Mouse (Mus musculus) hindbrain, embryonic 16.5 days (tissue): ENCODE measurements around the gene Ugt1a2. TPM values are rescaled to one million over a fixed set of nuclear protein-coding genes. Genes with fewer than 3 reads are reported as not detected.

Experiments used
- ATAC-seq: fragments of 200-750 bp; cut with Nextera tagmentation; 2 replicates; pipeline ENCODE4 v1.8.0; 2017; ENCODE audit warnings: moderate TSS enrichment, moderate library complexity
- H3K27ac ChIP-seq: fragments of 300-500 bp; sonication (generic); 2 replicates; pipeline ENCODE4 v1.5.1; 2014; ENCODE audit warnings: low read depth, mild to moderate bottlenecking, control low read depth, low read length, moderate library complexity
- H3K27me3 ChIP-seq: fragments of 300-500 bp; sonication (generic); replicated peaks from 2 replicates; pipeline ENCODE4 v1.6.1; 2014; ENCODE audit warnings: low read length; ENCODE audit not compliant: control insufficient read depth, insufficient read depth
- H3K36me3 ChIP-seq: fragments of 300-500 bp; sonication (generic); 2 replicates; pipeline ENCODE4 v1.6.1; 2014; ENCODE audit warnings: mild to moderate bottlenecking, low read length, moderate library complexity, mixed read lengths; ENCODE audit not compliant: control insufficient read depth, insufficient read depth
- H3K4me1 ChIP-seq: fragments of 300-500 bp; sonication (generic); 2 replicates; pipeline ENCODE4 v1.6.1; 2014; ENCODE audit warnings: low read depth, low read length; ENCODE audit not compliant: control insufficient read depth, insufficient read depth
- H3K4me2 ChIP-seq: fragments of 300-500 bp; sonication (generic); 2 replicates; pipeline ENCODE4 v1.6.1; 2014; ENCODE audit warnings: mild to moderate bottlenecking, low read length, control low read depth, moderate library complexity
- H3K4me3 ChIP-seq: fragments of 300-500 bp; sonication (generic); 2 replicates; pipeline ENCODE4 v1.5.1; 2014; ENCODE audit warnings: mild to moderate bottlenecking, low read length, control low read depth, moderate library complexity
- H3K9ac ChIP-seq: fragments of 300-500 bp; sonication (generic); 2 replicates; pipeline ENCODE4 v1.6.1; 2014; ENCODE audit warnings: low read depth, mild to moderate bottlenecking, control low read depth, low read length, moderate library complexity
- H3K9me3 ChIP-seq: fragments of 300-500 bp; sonication (generic); 2 replicates; pipeline ENCODE4 v1.6.1; 2014; ENCODE audit warnings: mild to moderate bottlenecking, low read length, moderate library complexity; ENCODE audit not compliant: control insufficient read depth
- WGBS: fragments of 180-500 bp; shearing (Covaris S2); extraction: QIAGEN DNeasy Blood & Tissue Kit; methylation state at CpG from one replicate; pipeline ENCODE4 v1.1.7; 2014; 5-methylcytosine and 5-hydroxymethylcytosine counted together
- polyA plus RNA-seq: library from polyadenylated mRNA; unstranded; fragments of >200 nt; fragmentation: Nextera tagmentation; extraction: Ambion mirVana; gene quantifications from 2 replicates; pipeline ENCODE4 v1.2.1, GENCODE M21; 2015

Ugt1a2 gene
- polyA plus RNA-seq, 1 experiment from 2014 or later = not detected

GRCm38 (mm10) chr1:88247660-88248059 is 47.3 kb downstream of the Ugt1a2 start:
- Histone ChIP-seq H3K27ac (no peak overlapping the region), H3K4me1 (no peaks in the 10 kb centered on the region), H3K36me3 (no peaks in the 10 kb centered on the region), H3K4me2 (no peak overlapping the region), H3K4me3 (no peak overlapping the region), H3K9ac (no peak overlapping the region), H3K9me3 (peaks cover 89% of the 10 kb centered on the region), H3K27me3 (no peaks in the 10 kb centered on the region)
- ATAC-seq = no peak
- WGBS = 51% methylated on average over 2 of the region's 2 CpGs

GRCm38 (mm10) chr1:88248658-88249057 is 48.3 kb downstream of the Ugt1a2 start:
- Histone ChIP-seq H3K4me2 (no peak overlapping the region), H3K27ac (no peak overlapping the region), H3K27me3 (no peaks in the 10 kb centered on the region), H3K9ac (no peak overlapping the region), H3K4me1 (no peaks in the 10 kb centered on the region), H3K9me3 (peaks cover 91% of the 10 kb centered on the region), H3K36me3 (no peaks in the 10 kb centered on the region), H3K4me3 (no peak overlapping the region)
- no peak for ATAC-seq
- 73% methylated on average over 4 of the region's 4 CpGs for WGBS

GRCm38 (mm10) chr1:88249596-88249995 is 49.2 kb downstream of the Ugt1a2 start:
- no peak overlapping the region for H3K27ac ChIP-seq
- H3K9me3 ChIP-seq = peaks cover 88% of the 10 kb centered on the region
- H3K4me1 ChIP-seq = no peaks in the 10 kb centered on the region
- no peaks in the 10 kb centered on the region for H3K36me3 ChIP-seq
- no peak overlapping the region for H3K4me3 ChIP-seq
- ATAC-seq = no peak
- H3K9ac ChIP-seq = no peak overlapping the region
- 80% methylated on average over 7 of the region's 7 CpGs for WGBS
- H3K4me2 ChIP-seq = no peak overlapping the region
- H3K27me3 ChIP-seq = no peaks in the 10 kb centered on the region

GRCm38 (mm10) chr1:88250023-88250422 is 49.6 kb downstream of the Ugt1a2 start:
- Histone ChIP-seq H3K4me3 (no peak overlapping the region), H3K4me2 (no peak overlapping the region), H3K9me3 (peaks cover 88% of the 10 kb centered on the region), H3K27ac (no peak overlapping the region), H3K27me3 (no peaks in the 10 kb centered on the region), H3K4me1 (no peaks in the 10 kb centered on the region), H3K36me3 (no peaks in the 10 kb centered on the region), H3K9ac (no peak overlapping the region)
- no peak for ATAC-seq
- 82% methylated on average over 5 of the region's 5 CpGs for WGBS

GRCm38 (mm10) chr1:88253106-88253505 is 52.7 kb downstream of the Ugt1a2 start:
- no peak overlapping the region for H3K9ac ChIP-seq
- H3K4me1 ChIP-seq = no peaks in the 10 kb centered on the region
- no peak overlapping the region for H3K27ac ChIP-seq
- peaks cover 78% of the 10 kb centered on the region for H3K9me3 ChIP-seq
- H3K27me3 ChIP-seq = no peaks in the 10 kb centered on the region
- no peak for ATAC-seq
- H3K4me3 ChIP-seq = no peak overlapping the region
- no peak overlapping the region for H3K4me2 ChIP-seq
- 77% methylated on average over 8 of the region's 8 CpGs for WGBS
- H3K36me3 ChIP-seq = no peaks in the 10 kb centered on the region

GRCm38 (mm10) chr1:88253540-88253939 is 53.1 kb downstream of the Ugt1a2 start:
- H3K27me3 ChIP-seq = no peaks in the 10 kb centered on the region
- ATAC-seq = no peak
- H3K36me3 ChIP-seq = no peaks in the 10 kb centered on the region
- no peak overlapping the region for H3K4me2 ChIP-seq
- no peak overlapping the region for H3K4me3 ChIP-seq
- WGBS = 75% methylated on average over 6 of the region's 6 CpGs
- no peaks in the 10 kb centered on the region for H3K4me1 ChIP-seq
- H3K27ac ChIP-seq = no peak overlapping the region
- no peak overlapping the region for H3K9ac ChIP-seq
- peaks cover 73% of the 10 kb centered on the region for H3K9me3 ChIP-seq

- ATAC-seq = no peak
- no peak overlapping the region for H3K4me3 ChIP-seq
- H3K4me2 ChIP-seq = no peak overlapping the region
- H3K4me1 ChIP-seq = no peaks in the 10 kb centered on the region
- H3K9ac ChIP-seq = no peak overlapping the region
- no peak overlapping the region for H3K27ac ChIP-seq
- H3K9me3 ChIP-seq = peaks cover 59% of the 10 kb centered on the region
- WGBS = 86% methylated on average over 12 of the region's 12 CpGs
- no peaks in the 10 kb centered on the region for H3K36me3 ChIP-seq
- no peaks in the 10 kb centered on the region for H3K27me3 ChIP-seq
Measured at GRCm38 (mm10) chr1:88254793-88255465, 54.5 kb downstream of the Ugt1a2 start.

- Histone ChIP-seq H3K4me1 (no peaks in the 10 kb centered on the region), H3K9ac (no peak overlapping the region), H3K36me3 (no peaks in the 10 kb centered on the region), H3K4me2 (no peak overlapping the region), H3K27ac (no peak overlapping the region), H3K27me3 (no peaks in the 10 kb centered on the region), H3K4me3 (no peak overlapping the region), H3K9me3 (peaks cover 54% of the 10 kb centered on the region)
- 62% methylated on average over 2 of the region's 2 CpGs for WGBS
- no peak for ATAC-seq
Measured at GRCm38 (mm10) chr1:88255466-88255857, 55.1 kb downstream of the Ugt1a2 start.

- H3K4me3 ChIP-seq = no peak overlapping the region
- peaks cover 47% of the 10 kb centered on the region for H3K9me3 ChIP-seq
- WGBS = 78% methylated on average over 13 of the region's 13 CpGs
- no peaks in the 10 kb centered on the region for H3K36me3 ChIP-seq
- ATAC-seq = no peak
- no peak overlapping the region for H3K4me2 ChIP-seq
- H3K27ac ChIP-seq = no peak overlapping the region
- H3K27me3 ChIP-seq = no peaks in the 10 kb centered on the region
- H3K4me1 ChIP-seq = no peaks in the 10 kb centered on the region
- no peak overlapping the region for H3K9ac ChIP-seq
Measured at GRCm38 (mm10) chr1:88255989-88256754, 55.8 kb downstream of the Ugt1a2 start.
